Mouse (Mus musculus): ENCODE results near the gene Pcyt2.
"Not testable (repeated sequence)": the region's sequence is repeated elsewhere in the genome, so short reads cannot be mapped to it uniquely, and the experiment has no call there.

Gene Pcyt2

GRCm38 (mm10) chr11:120615167-120615566, 2.6 kb downstream of the Pcyt2 start:
- DNase-seq, result no peak

DNA sequence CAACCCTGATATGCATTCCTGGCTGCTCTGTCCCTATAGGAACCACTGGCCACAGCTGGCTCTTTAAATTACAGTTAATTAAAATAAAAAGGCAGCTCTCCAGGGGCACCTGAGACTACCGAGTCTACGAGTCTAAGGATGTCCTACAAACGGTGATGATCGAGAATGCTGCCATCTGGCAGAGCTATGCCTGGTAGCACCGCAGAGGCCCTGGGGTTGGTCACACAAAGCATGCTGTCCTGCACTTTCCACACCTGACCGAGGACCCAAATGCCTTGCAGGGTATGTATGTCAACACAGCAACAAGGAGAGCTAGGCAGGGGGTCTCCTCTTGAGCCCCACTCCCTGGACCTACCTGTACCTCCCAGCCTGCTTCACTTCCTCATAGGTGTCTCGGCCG, 3.8 kb downstream of the Pcyt2 start:
- DNase-seq, result no peak

DNA sequence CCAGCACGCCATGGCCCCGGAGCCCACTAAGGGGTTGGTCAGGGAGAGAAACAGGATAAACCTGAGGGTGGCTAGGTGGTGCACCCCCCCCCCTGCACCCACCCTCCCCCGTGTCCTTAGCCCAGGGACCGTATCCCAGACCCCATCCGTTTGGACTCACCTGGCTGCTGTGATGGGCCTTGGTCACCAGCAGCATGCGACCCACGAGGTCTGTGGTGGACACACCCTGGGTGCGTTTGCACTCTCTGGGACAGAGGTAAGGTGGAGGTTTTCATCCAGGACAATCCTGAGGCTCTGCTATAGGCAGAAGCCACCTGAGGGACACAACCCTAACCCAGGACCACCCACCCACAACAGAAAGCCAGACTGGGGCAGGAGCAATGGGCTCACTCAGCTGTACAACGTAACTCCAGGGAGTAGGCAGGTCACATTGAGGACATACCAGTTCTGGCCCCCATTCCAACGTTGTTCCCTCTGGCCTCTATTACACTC, 4.2 kb downstream of the Pcyt2 start:
- DNase-seq, result no peak

- peak; percentile 89 for DNase-seq
Observed at GRCm38 (mm10) chr11:120612763-120613162, 5.0 kb downstream of the Pcyt2 start.

DNA sequence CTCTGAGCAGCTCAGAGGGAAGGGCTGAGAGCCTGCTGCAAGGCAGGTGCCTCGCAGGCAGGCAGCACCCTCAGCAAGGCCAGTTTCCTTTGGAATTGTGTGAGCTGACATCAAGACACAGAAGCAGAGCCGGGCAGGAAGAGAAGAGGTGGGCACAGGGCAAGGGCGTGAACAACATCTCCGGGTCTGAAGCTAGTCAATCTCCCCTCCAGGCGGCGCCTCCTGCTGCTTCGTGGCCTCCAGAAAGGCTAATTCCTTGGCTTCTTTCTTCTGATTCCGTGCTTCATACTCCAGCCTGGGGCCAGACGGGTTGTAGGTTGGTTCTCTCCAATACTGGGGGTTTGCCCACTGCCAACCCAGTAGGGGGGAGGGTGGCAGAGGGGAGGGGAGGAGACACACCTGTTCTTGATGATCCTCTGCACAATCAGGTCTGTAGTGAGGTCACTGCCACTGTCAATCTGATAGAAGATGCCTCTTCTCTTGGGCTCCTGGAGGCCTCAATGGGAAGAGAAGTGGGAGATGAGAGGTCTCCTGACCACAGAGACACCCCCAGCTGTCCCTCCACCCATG, 7.2 kb downstream of the Pcyt2 start:
- no peak for DNase-seq

DNA sequence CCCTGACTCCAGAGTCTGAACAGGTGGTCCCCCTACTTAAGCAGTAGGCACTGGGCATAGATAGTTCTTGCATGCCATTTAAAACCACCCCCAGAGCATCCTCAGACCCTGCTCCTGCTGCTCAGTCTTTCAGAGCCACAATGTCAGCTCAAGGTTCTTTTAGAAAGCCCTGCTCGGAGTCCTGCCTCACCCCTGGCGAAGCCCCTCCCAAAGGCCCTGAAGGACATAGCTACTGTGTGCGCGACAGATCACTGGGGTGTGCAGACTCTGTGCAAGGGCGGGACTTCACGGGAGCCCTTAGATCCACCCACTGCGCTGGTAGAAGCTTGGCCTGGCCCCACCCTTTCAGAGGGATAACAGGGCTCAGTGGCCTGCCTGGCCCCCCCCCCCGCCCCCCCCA, 8.5 kb downstream of the Pcyt2 start:
- no peak for DNase-seq

GRCm38 (mm10) chr11:120608241-120609034, 9.3 kb downstream of the Pcyt2 start, which contains the start of gene Npb:
Gene Npb, plus strand, starts transcription at chr11:120608477.
- no peak for DNase-seq

DNA sequence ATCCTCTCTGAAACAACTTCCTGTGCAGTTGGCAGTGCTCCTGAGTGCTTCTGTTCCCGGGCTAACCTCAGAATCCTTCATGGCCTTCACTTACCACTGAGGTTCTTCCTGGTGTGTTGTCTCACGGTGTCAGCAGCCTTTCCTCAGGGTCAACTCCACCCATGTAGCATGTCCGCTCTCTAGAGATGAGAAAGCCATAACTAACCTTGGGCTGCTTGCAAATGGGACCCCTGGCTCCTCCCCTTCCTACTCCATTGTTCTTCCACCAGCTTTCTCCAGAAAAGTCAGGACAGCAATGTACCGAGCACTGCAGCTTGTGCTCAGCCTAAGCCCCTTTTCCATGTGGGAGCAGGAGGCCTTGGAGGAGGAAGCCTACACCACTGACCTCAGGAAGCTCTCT, 11.0 kb downstream of the Pcyt2 start:
- no peak for DNase-seq

- DNase-seq, result no peak
Observed at GRCm38 (mm10) chr11:120605667-120606066, 12.1 kb downstream of the Pcyt2 start.

GRCm38 (mm10) chr11:120603545-120603944, 14.2 kb downstream of the Pcyt2 start:
- no peak for DNase-seq

DNA sequence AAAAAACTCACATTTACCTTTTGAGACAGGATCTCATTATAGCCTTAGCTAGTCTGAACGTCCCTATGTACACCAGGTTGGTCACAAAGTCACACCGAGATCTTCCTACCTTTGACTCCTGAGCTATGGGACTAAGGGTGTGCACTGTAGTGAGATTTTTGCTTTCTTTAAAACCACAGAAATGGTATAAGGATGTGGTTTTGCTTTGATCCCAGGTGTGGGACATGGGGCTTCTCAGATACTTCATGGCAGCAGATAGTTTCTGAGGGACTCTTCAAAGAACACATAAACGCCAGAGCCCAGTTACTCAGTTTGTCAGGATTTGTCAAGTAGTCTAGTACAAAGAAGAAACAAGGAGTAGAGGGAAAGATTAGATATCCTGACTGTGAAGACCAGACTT, 17.0 kb downstream of the Pcyt2 start:
- no peak for DNase-seq

DNA sequence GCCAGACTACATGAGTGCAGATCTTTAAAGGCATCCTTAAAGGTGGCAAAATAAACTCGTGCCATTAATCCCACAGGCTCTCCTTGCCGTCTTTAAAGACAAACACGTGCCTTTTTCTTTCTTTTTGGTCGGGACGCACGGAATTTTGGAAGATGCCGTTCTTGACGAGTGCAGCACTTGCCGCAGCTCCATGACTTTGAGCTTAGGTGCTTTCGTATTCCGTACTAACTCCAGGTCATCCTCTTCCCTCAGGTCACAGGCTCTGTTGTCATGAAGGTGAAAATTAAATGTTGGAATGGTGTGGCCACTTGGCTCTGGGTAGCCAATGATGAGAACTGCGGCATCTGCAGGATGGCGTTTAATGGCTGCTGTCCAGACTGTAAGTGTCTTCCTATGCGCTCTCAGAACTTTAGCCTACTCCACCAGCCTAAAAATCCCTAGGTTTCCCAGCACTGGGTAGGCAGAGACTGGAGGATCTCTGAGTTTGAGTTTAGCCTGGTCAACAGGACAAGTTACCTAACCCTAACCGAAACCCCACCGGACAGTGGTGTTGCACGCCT, 18.7 kb downstream of the Pcyt2 start:
- DNase-seq, result no peak

DNA sequence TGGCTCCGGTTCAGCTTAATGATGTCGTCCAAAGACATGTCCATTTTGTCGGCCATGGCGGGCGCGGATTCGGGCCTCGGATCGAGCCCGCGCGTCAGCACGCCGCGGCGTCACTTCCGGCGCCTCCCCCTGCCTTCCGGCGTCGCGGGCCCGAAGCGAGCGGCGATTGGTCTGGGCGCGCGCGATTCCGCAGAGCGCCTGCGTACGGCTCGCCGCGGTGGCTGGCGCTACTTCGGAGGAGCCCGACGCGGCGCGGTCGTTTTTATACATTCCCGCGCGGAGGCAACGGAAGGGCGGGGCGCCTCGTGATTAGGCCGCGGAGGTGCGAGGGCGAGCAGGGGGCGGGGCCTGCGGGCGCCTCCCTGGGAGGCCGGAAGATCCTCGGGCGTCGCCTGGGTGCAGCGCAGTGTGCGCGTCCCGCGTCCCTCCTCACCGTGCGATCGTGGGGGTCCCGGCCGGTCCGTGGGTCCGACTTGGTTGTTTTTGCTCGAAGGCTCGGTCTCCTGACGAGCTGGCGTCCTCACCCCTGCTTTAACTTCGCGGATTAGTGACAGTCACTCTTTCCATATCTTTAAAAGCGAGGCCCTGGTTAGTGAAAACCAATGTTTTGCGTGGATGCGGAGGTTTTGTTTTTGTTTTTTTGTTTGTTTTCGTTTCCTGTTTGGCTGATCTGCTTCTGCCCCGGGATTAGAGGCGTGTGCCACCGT, 19.3 kb downstream of the Pcyt2 start, which contains the start of the genes Alyref and Anapc11:
Gene Alyref, minus strand, starts transcription at position 83 of the 707 bp plus-strand sequence.
Gene Anapc11, plus strand, starts transcription at position 139 of the 707 bp plus-strand sequence.
- DNase-seq, result peak; percentile 97

DNA sequence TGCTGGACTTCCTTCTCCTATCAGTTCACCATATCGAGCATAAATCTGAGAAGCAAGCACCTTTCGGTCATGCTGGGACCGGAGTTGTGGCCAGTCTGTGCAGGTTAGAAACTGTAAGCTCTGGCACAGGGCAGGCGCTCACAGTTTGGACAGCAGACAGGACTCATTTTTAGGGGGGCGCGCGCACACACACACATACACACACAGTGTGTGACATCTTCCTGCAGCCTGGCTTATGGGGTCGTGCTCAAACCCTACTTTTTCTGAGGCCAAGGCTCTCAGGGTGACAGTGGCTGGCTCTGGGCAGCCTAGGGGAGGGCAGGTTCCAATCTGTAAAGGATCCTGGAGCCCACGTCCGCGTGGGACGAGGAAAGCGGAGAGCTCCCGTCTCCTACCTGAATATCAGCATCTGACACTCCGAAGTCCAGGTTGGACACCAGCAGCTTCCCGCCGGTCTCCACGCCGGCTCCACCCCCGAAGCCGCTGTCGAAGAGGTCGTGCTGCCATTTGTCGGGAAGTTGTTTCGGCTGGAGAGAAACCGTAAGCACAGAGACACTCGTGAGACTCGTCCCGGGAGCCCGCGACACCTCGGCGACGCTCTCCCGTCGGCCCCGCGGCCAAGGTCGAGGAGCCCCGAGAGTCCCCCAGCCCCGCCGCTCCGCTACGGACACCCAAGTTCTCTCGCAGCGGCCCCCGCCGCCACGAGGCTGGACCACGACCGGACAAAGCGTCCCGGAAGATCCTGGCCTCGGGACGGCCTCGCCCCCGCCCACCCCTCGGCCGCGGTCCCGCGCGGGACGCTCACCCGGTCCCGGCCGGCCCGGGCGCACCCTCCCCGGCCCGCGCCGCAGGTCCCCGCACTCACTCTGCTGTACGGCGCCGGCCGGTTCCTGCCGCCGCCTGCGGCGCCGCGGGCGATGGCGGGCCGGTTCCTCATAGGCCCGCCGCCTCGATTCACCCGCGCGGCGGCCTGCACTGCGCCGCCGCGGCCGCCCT, 20.2 kb downstream of the Pcyt2 start:
- peak; percentile 55 for DNase-seq

GRCm38 (mm10) chr11:120588531-120588930, 29.2 kb downstream of the Pcyt2 start:
- no peak for DNase-seq

DNA sequence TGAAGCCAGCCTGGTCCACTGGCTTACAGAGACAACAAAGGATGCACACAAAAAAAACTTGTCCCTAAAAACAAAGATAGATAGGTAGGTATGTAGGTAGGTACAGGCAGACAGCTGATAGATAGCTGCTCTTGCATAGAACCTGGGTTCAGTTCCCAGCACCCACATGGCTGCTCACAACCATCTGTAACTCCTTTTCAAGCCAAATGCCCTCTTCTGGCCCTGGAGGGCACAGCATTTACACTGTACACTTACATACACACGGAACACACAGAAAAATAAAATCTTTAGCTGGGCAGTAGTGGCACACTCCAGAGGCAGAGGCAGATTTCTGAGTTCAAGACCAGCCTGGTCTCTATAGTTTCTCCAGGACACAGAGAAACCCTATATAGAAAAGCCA, 33.8 kb downstream of the Pcyt2 start:
- no peak for DNase-seq

- DNase-seq, result not testable (repeated sequence)
Observed at GRCm38 (mm10) chr11:120582982-120583293, 34.8 kb downstream of the Pcyt2 start.

- DNase-seq, result peak; percentile 69
Observed at GRCm38 (mm10) chr11:120582268-120582981, 35.3 kb downstream of the Pcyt2 start.

GRCm38 (mm10) chr11:120581490-120582267, 36.1 kb downstream of the Pcyt2 start, which contains the start of gene Arhgdia:
Gene Arhgdia, minus strand, starts transcription at chr11:120581624.
- DNase-seq, result peak; percentile 93

GRCm38 (mm10) chr11:120580871-120581331, 36.8 kb downstream of the Pcyt2 start:
- peak; percentile 70 for DNase-seq

All from thymus, postnatal 4 days (tissue).